Mouse (Mus musculus) right cerebral cortex, postnatal 4 days (tissue): ENCODE data around the gene Syce1.
"Not testable (repeated sequence)": the region's sequence is repeated elsewhere in the genome, so short reads cannot be mapped to it uniquely, and the experiment has no call there.

ENCODE experiments used
- DNase-seq: peaks from one replicate; pipeline ENCODE4 v3.0.0-alpha.2; 2022

The Syce1 gene

GRCm38 (mm10) chr7:140765391-140765790, 22.3 kb downstream of the Syce1 start:
- not testable (repeated sequence) for DNase-seq

DNA sequence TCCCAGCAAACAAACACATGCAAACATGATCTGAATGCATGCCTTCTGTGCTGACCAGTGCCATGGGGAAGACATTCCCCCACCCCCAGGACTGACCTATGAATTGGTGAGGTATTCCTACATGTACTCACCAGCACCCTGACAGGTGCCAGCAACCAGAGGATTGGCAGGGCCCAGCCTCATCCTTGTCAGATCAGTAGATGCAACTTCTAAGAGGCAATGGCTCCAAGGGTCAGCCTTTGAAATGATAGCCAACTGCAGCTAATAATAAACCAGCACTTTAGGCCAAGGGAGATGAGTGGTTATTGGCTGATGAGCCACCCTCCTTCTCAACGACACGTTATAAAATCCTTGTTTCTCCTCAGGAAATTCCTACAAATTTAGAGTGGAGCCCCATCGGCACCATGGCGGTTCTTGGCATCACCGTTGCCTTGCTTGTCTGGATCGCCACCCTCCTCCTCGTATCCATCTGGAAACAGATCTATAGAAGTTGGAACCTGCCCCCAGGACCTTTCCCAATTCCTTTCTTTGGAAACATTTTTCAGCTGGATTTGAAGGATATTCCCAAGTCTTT, 24.1 kb downstream of the Syce1 start, which contains the start of gene Cyp2e1:
Cyp2e1 (plus strand) TSS at position 293 of the 574 bp plus-strand sequence.
- no peak for DNase-seq

- DNase-seq: no peak
Measured at GRCm38 (mm10) chr7:140760647-140761046, 27.0 kb downstream of the Syce1 start.

DNA sequence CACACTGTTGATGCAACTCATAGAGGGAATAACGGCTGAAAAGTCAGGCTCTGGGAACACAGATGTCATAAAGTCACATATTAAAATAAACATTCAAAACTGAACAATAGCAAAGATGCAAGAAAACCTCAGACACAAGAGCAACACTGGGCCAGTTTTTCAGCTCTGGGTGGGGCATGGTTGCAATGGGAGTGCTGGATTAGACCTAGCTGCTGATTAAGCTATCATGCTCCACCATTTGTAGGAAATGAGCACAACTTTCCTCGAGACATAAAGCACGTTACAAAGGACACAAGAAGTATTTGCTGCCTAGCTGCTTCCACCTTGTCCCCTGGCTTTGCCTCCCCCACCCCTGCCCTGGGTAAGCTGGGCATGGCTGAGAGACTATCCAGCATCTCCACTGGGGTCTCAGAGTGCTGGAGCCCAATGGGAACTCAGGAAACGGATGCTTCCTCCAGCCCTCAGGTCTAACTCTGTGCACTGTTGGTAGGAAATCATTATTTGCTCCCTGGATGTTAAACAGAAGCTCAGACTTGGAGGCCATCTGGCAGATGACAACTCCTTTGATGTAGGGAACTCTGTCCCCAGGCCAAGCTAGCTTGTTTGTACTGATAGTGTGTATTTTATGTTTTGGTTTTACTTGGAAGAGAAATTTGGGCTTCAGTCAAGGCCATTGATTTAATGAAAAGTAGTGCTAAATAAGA, 31.3 kb downstream of the Syce1 start:
- DNase-seq: no peak

- no peak for DNase-seq
Measured at GRCm38 (mm10) chr7:140754556-140754955, 33.1 kb downstream of the Syce1 start.

- DNase-seq: no peak
Measured at GRCm38 (mm10) chr7:140748827-140749160, 38.9 kb downstream of the Syce1 start.

- no peak for DNase-seq
Measured at GRCm38 (mm10) chr7:140748116-140748826, 39.4 kb downstream of the Syce1 start.

GRCm38 (mm10) chr7:140747402-140747801, 40.2 kb downstream of the Syce1 start:
- no peak for DNase-seq

GRCm38 (mm10) chr7:140733162-140733561, 54.5 kb downstream of the Syce1 start:
- no peak for DNase-seq
